Comparison of ENCODE assay signal across 8 mouse cellular contexts in genomic region chr7:19175708-19176515, GRCm38 (mm10). TPM values are rescaled to one million over a fixed set of nuclear protein-coding genes. Genes with fewer than 3 reads are reported as not detected.
DNase-seq lines count a peak whose midpoint lies in the region; ATAC-seq and TF ChIP-seq lines count a peak whose summit lies in the region.

Gene Eml2, plus strand, starts transcription at chr7:19176421.

- H3K9ac ChIP-seq in hindbrain, embryonic 14.5 days = peak within 1 kb of the TSS; percentile 76

- no peak for TF ChIP-seq CTCF in Patski (IDR thresholded peaks at IDR 0.05)

- 2% methylated on average over 30 of the region's 30 CpGs for WGBS in hindbrain, embryonic 14.5 days
- 11% methylated on average over 30 of the region's 30 CpGs for WGBS in macrophage (ENCODE audit: missing documents)

- no peaks in the 10 kb centered on the region for H3K79me2 ChIP-seq in macrophage (ENCODE audit: inconsistent target)

- H3K9me3 ChIP-seq in hindbrain, embryonic 14.5 days (ENCODE audit: control insufficient read depth, low read length) = 0 out of 2 replicates have a peak, but pooled peaks cover 4% of the 10 kb centered on the region

- H3K27ac ChIP-seq in hindbrain, embryonic 14.5 days = peak within 1 kb of the TSS; percentile 74
- H3K27ac ChIP-seq in macrophage = no peak within 1 kb of the TSS

- H3K36me3 ChIP-seq in hindbrain, embryonic 14.5 days (replicated peaks; ENCODE audit: control insufficient read depth, insufficient read depth) = 0 out of 2 replicates have a peak, but pooled peaks cover 4% of the 10 kb centered on the region
- no peaks in the 10 kb centered on the region for H3K36me3 ChIP-seq in macrophage (ENCODE audit: inconsistent target)

- no peak for DNase-seq in Patski (ENCODE audit: low read depth, low spot score)
- DNase-seq in cerebellum, adult 9-10 months = peak; percentile 96
- peak; percentile 77 to 88 for DNase-seq in frontal cortex, postnatal 14 days (ENCODE audit: low spot score in 2 of 2)
- DNase-seq in hindbrain, embryonic 14.5 days (ENCODE audit: low spot score) = peak; percentile 86
- peak; percentile 88 for DNase-seq in left cerebral cortex, adult 11 months (ENCODE audit: low spot score)
- DNase-seq in right cerebral cortex, postnatal 4 days = peak; percentile 74

- no peak for ATAC-seq in Patski
- ATAC-seq in hindbrain, embryonic 14.5 days (ENCODE audit: low FRiP score) = peak; percentile 95
- no peak for ATAC-seq in monocyte, adult 5-6 weeks (replicated peaks; ENCODE audit: insufficient number of reproducible peaks, low FRiP score, low TSS enrichment, poor library complexity, severe bottlenecking)

- in situ Hi-C loops in Patski (cut with MboI; ENCODE audit: low pct_unique_long_range_greater_than_20kb) = no loop called here

- H3K4me2 ChIP-seq in hindbrain, embryonic 14.5 days (replicated peaks) = peak within 1 kb of the TSS; percentile 84

- POLR2A ChIA-PET in Patski (lab: Charles Lee) = interaction anchor here (0.6 kb wide), 1 partner anchor 120 kb away, joined by 3 read pairs; no protein-coding TSS in a partner anchor

- H3K27me3 ChIP-seq in Patski = no peaks in the 10 kb centered on the region
- peaks cover 29% of the 10 kb centered on the region for H3K27me3 ChIP-seq in hindbrain, embryonic 14.5 days (ENCODE audit: control insufficient read depth, insufficient read depth, low read length)

- CTCF ChIA-PET in Patski (lab: Charles Lee) = interaction anchor here (0.6 to 1.1 kb wide), 2 partner anchors 18 to 22 kb away, joined by 3 to 4 read pairs; no protein-coding TSS in a partner anchor

- peaks cover 45% of the 10 kb centered on the region for H3K4me1 ChIP-seq in hindbrain, embryonic 14.5 days (replicated peaks; ENCODE audit: control insufficient read depth, insufficient read depth, low read length)

- peak within 1 kb of the TSS; percentile 61 for H3K4me3 ChIP-seq in hindbrain, embryonic 14.5 days (replicated peaks; ENCODE audit: low read length)
- no peak within 1 kb of the TSS for H3K4me3 ChIP-seq in macrophage (ENCODE audit: inconsistent target)

RNA-seq across cellular contexts. Expression of gene Eml2, which starts in this region (rescaled TPM):
- 73.6 TPM for polyA plus RNA-seq in Patski (2021)
- 3.4 and 3.6 TPM in 2 replicates for polyA plus RNA-seq in hindbrain, embryonic 14.5 days (2014; fragmentation: Nextera tagmentation; extraction: Ambion mirVana)
- total RNA-seq in macrophage (2018; cell fraction: chromatin; rRNA removed) = 100 to 1,000 TPM in 2 of 26 experiments, 10 to 100 TPM in 24; 22.2 to 168 (median 48.8) TPM
- total RNA-seq in macrophage (2018; cell fraction: cytosol; rRNA removed) = 10 to 100 TPM; 19.9 to 36.5 (median 27.7) TPM
- total RNA-seq in macrophage (2018; cell fraction: nucleus; rRNA removed) = 10 to 100 TPM; 17.6 to 54.2 (median 29.3) TPM
- polyA plus RNA-seq in macrophage (2018) = 14.8 to 23.5 TPM (median 15.4 TPM) in 3 replicates
- total RNA-seq in monocyte, adult 5-6 weeks (2017) = 9.4 to 12.2 TPM (median 9.9 TPM) in 3 replicates
